Mouse (Mus musculus) neural tube, embryonic 12.5 days (tissue): Measurements from ENCODE around the gene Olfr487. TPM values are rescaled to one million over a fixed set of nuclear protein-coding genes. Genes with fewer than 3 reads are reported as not detected.
"Not testable (repeated sequence)": the region's sequence is repeated elsewhere in the genome, so short reads cannot be mapped to it uniquely, and the experiment has no call there.

ENCODE experiments used
- ATAC-seq: fragments of 200-750 bp; cut with Nextera tagmentation; 2 replicates; pipeline ENCODE4 v1.8.0; 2017; ENCODE audit warnings: low read depth, mild to moderate bottlenecking, moderate TSS enrichment, moderate library complexity; ENCODE audit not compliant: low FRiP score
- H3K27ac ChIP-seq: fragments of 300-500 bp; sonication (generic); 2 replicates; pipeline ENCODE4 v1.5.1; 2016
- H3K27me3 ChIP-seq: fragments of 300-500 bp; sonication (generic); replicated peaks from 2 replicates; pipeline ENCODE4 v1.6.1; 2016; ENCODE audit warnings: mild to moderate bottlenecking
- H3K36me3 ChIP-seq: fragments of 300-500 bp; sonication (generic); 2 replicates; pipeline ENCODE4 v1.6.1; 2016; ENCODE audit warnings: mild to moderate bottlenecking
- H3K4me1 ChIP-seq: fragments of 300-500 bp; sonication (generic); 2 replicates; pipeline ENCODE4 v1.6.1; 2016
- H3K4me2 ChIP-seq: fragments of 300-500 bp; sonication (generic); replicated peaks from 2 replicates; pipeline ENCODE4 v1.6.1; 2016; ENCODE audit warnings: mild to moderate bottlenecking
- H3K4me3 ChIP-seq: fragments of 300-500 bp; sonication (generic); 2 replicates; pipeline ENCODE4 v1.5.1; 2016
- H3K9ac ChIP-seq: fragments of 300-500 bp; sonication (generic); 2 replicates; pipeline ENCODE4 v1.6.1; 2016; ENCODE audit warnings: mild to moderate bottlenecking
- H3K9me3 ChIP-seq: fragments of 300-500 bp; sonication (generic); 2 replicates; pipeline ENCODE4 v1.6.1; 2016; ENCODE audit warnings: mild to moderate bottlenecking
- WGBS: fragments of 180-500 bp; shearing (Covaris S2); methylation state at CpG from one replicate; pipeline ENCODE4 v1.1.7; 2016; 5-methylcytosine and 5-hydroxymethylcytosine counted together
- polyA plus RNA-seq: library from polyadenylated mRNA; unstranded; fragments of >200 nt; fragmentation: Nextera tagmentation; extraction: Ambion mirVana; gene quantifications from 2 replicates; pipeline ENCODE4 v1.2.1, GENCODE M21; 2016

Gene Olfr487
- polyA plus RNA-seq, result not detected in 2 replicates

DNA sequence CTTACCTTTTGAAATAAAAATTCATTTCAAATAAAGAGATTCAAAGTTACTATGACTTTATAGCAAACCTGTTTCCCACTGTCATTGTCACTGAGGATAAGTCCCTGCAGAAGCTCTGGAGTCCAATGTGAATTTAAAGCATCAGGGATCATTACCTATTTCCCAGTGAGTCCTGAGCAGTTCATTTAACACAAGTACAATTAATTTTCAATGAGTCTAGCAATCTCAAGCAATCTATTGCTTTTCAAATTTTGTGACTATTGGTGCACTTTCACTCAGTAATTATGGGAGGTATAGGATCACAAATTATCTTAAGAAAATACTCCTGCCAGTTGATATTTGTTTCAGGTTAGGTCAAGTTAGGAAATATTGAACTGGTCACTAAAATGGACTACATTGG is at the start of gene Olfr487:
Gene Olfr487 (minus strand): TSS at position 101 of the 400 bp plus-strand sequence.
- H3K9ac ChIP-seq, H3K4me3 ChIP-seq, H3K9me3 ChIP-seq, H3K4me2 ChIP-seq, ATAC-seq, H3K27me3 ChIP-seq, H3K27ac ChIP-seq, H3K4me1 ChIP-seq, H3K36me3 ChIP-seq: not testable (repeated sequence)

DNA sequence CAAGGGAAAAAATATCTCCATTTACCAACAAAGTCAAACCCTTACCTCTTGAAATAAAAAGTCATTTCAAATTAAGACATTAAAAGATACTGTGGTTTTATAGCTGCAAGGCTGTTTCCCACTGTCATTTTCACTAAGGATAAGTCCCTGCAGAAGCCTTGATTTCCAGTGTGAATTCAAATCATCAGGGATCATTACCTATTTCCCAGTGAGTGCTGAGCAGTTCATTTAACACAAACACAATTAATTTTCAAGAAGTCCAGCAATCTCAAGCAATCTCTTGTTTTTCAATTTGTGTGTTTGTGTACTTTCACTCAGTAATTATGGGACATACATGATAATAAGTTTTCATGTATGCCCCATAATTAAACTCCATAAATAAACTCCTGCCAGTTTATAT is 43.8 kb upstream of the Olfr487 start, which contains the start of gene Olfr488:
Gene Olfr488 (minus strand): TSS at position 101 of the 400 bp plus-strand sequence.
- Histone ChIP-seq H3K36me3 (no peaks in the 10 kb centered on the region), H3K9me3 (no peaks in the 10 kb centered on the region), H3K4me2 (no peak within 1 kb of the TSS), H3K27me3 (no peaks in the 10 kb centered on the region), H3K4me3 (no peak within 1 kb of the TSS), H3K27ac (no peak within 1 kb of the TSS), H3K4me1 (no peaks in the 10 kb centered on the region), H3K9ac (no peak within 1 kb of the TSS)
- no peak for ATAC-seq

DNA sequence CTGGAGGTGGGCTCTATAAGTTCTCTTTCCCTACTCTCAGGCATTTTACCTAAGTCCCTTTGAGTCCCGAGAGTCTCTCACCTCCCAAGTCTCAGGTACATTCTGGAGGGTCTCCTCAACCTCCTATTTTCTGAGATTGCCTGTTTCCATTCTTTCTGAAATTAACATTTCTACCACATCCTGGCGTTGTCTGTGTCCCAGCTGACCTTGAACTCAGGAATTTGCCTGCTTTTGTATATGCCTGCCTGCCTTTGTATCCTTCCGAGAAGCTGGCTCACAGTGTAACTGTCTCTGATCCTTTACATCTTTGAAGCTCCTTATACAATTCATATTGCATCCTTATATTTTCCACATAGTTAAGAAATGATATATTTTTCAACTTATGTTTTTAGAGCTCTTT is 19.1 kb upstream of the Olfr487 start:
- no peak overlapping the region for H3K9ac ChIP-seq
- no peak for ATAC-seq
- H3K4me3 ChIP-seq, result no peak overlapping the region
- no peaks in the 10 kb centered on the region for H3K36me3 ChIP-seq
- no peaks in the 10 kb centered on the region for H3K4me1 ChIP-seq
- H3K27me3 ChIP-seq, result no peaks in the 10 kb centered on the region
- 83% methylated on average over 3 of the region's 3 CpGs for WGBS
- no peak overlapping the region for H3K4me2 ChIP-seq
- no peak overlapping the region for H3K27ac ChIP-seq
- no peaks in the 10 kb centered on the region for H3K9me3 ChIP-seq

DNA sequence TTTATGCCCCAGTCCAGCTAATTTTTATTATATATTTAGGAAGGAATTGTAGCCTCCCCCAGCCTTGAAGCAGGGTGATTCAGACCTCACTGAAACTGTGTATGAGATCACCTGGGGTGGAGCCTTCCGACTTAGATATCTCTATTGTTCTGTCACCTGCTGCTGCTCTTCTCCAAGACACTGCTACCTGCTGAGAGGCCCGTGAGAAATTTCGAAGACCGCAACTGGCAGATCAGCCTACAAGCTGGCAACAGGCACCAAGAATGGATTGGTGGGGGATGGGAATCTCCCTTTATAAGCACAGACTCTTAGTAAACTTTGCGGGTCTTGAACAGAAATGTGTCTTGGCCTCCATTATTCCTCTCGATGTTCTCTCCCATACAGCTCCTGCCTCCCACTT is 17.5 kb downstream of the Olfr487 start:
- Histone ChIP-seq H3K36me3 (no peaks in the 10 kb centered on the region), H3K9me3 (no peaks in the 10 kb centered on the region), H3K9ac (no peak overlapping the region), H3K27ac (no peak overlapping the region), H3K4me1 (no peaks in the 10 kb centered on the region), H3K27me3 (no peaks in the 10 kb centered on the region), H3K4me3 (no peak overlapping the region), H3K4me2 (no peak overlapping the region)
- ATAC-seq, result no peak
- 61% methylated on average over 6 of the region's 6 CpGs for WGBS

DNA sequence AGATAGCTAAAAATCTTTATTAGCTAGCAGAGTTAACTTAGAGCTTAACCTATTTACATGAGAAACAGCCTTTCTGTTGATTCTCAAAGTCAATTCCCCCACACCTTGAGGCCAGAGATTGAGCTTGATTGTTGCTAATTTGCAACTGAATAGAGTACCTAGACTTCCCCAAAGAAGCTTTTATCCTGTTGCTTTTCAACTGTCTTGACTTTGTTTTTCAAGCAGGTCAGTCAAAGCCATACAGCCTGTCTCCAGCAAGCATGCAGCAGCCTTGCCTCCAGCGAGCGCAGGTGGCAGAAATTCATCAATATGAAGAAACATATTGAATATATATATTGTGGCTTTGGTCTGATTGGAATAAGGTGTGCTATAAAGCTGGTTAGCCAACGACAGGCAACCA is 18.1 kb downstream of the Olfr487 start:
- H3K27ac ChIP-seq, H3K9ac ChIP-seq, H3K36me3 ChIP-seq, H3K4me3 ChIP-seq, H3K4me2 ChIP-seq, H3K9me3 ChIP-seq, H3K27me3 ChIP-seq, ATAC-seq, H3K4me1 ChIP-seq: not testable (repeated sequence)
- WGBS, result 61% methylated on average over 3 of the region's 3 CpGs

DNA sequence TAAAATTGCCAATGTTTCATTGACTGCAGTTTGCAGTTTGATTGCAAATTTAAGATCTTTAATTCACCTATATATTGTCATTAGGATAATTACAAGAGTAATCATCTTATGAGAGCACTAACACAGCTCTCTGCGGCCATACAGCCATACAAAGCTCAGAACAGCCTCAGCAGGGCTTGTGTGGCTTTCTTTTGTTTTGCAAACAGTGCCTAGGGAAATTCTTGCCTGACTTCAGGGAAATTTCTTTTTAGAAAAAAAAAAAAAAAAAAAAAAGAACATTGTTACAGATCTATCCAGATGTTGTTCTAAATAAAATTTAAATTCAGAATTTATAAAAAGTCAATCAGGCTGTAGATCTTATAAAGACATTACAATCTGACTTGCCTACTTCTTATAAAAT is 21.7 kb downstream of the Olfr487 start:
- ATAC-seq, H3K27ac ChIP-seq, H3K4me1 ChIP-seq, H3K9ac ChIP-seq, H3K4me2 ChIP-seq, H3K36me3 ChIP-seq, H3K4me3 ChIP-seq, H3K9me3 ChIP-seq, H3K27me3 ChIP-seq: not testable (repeated sequence)
- WGBS, result 31% methylated on average over 1 of the region's 1 CpGs

DNA sequence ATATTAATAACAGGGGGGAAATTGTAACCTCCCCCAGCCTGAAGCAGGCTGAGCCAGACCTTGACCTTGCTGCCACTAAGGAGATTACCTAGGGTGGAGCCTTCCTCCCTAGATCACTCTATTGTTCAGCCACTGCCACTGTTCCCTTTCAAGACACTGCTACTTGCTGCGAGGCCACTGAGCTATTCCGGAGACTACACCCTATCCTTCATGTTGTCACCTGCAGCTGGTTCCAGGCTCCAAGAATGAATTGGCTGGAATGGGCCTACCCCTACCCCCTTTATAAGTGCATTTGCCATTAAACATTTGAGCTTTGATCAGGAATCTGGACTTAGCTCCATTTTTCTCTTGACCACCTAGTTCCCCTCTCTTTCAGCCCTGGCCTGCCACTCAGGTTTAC is 23.2 kb downstream of the Olfr487 start:
- H3K4me3 ChIP-seq, H3K9me3 ChIP-seq: not testable (repeated sequence)
- 18% methylated on average over 2 of the region's 2 CpGs for WGBS

DNA sequence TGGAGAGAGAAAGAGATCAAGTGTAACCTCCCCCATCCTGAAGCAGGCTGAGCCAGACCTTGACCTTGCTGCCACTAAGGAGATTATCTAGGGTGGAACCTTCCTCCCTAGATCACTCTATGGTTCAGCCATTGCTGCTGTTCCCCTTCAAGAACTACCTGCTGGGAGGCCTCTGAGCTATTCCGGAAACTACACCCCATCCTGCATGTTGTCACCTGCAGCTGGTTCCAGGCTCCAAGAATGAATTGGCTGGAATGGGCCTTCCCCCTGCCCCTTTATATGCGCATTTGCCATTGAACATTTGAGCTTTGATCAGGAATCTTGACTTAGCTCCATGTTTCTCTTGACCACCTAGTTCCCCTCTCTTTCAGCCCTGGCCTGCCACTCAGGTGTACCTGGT is 29.2 kb downstream of the Olfr487 start:
- WGBS, result 95% methylated on average over 2 of the region's 2 CpGs
- not testable (repeated sequence) for H3K4me2 ChIP-seq, ATAC-seq, H3K36me3 ChIP-seq, H3K4me1 ChIP-seq, H3K9ac ChIP-seq, H3K9me3 ChIP-seq, H3K27me3 ChIP-seq, H3K27ac ChIP-seq, H3K4me3 ChIP-seq

More for the DNA sequence above, 23.2 kb downstream of the Olfr487 start:
- H3K27ac ChIP-seq, H3K27me3 ChIP-seq, H3K4me2 ChIP-seq, H3K9ac ChIP-seq, ATAC-seq, H3K4me1 ChIP-seq, H3K36me3 ChIP-seq: not testable (repeated sequence)

DNA sequence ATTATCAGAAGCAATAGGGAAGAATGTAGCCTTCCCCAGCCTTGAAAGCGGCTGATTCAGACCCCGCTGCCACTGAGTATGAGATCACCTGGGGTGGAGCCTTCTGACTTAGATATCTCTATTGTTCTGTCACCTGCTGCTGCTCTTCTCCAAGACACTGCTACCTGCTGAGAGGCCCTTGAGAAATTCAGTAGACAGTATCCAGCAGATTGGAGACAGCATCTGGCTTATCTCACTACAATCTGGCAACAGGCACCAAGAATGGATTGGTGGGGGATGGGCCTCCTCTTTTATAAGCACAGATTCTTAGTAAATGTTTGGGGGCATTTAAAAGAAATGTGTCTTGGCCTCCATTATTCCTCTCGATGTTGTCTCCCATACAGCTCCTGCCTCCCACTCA is 30.0 kb downstream of the Olfr487 start:
- H3K4me3 ChIP-seq, ATAC-seq, H3K9ac ChIP-seq, H3K4me2 ChIP-seq, H3K4me1 ChIP-seq, H3K9me3 ChIP-seq, H3K36me3 ChIP-seq, H3K27me3 ChIP-seq, H3K27ac ChIP-seq: not testable (repeated sequence)
- WGBS, result 90% methylated on average over 3 of the region's 3 CpGs

DNA sequence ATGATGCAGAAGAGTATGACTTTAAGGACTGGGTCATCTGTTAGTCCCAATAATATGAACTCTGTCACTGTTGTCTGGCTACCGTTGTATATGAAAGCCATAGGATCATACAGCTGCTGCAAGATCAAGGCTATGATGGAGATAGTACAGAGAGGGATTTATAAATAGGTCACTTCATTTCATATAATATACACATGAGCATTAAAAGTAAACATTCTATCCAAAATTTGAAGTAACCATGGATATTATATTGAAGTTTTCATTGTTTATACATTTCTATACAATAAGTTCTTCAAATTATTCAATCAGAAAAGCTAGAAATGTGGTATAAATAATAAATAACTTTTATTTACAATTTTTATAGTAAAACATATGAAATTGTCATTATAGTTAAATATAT is 41.8 kb downstream of the Olfr487 start, which contains the start of gene Olfr486:
Gene Olfr486 (minus strand): TSS at position 101 of the 400 bp plus-strand sequence.
- H3K4me3 ChIP-seq, H3K27me3 ChIP-seq, H3K27ac ChIP-seq, H3K9ac ChIP-seq, H3K4me2 ChIP-seq, H3K36me3 ChIP-seq, H3K4me1 ChIP-seq, H3K9me3 ChIP-seq, ATAC-seq: not testable (repeated sequence)
- 95% methylated on average over 1 of the region's 1 CpGs for WGBS

DNA sequence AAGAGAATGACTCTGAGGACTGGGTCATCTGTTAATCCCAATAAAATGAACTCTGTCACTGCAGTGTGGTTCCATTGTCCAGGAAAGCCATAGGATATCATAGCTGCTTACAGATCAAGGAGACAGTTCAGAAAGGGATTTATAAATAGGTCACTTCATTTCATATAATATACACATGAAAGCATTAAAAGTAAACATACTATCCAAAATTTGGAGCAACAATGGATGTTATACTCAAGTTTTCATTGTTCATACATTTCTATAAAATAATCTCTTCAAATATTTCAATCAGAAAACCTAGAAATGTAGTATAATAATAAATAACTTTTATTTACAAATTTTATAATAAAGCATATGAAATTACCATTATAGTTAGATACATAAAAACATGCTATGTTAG is 54.7 kb downstream of the Olfr487 start, which contains the start of gene Olfr485:
Gene Olfr485 (minus strand): TSS at position 101 of the 400 bp plus-strand sequence.
- no peak within 1 kb of the TSS for H3K4me2 ChIP-seq
- no peaks in the 10 kb centered on the region for H3K36me3 ChIP-seq

More for the DNA sequence above, 54.7 kb downstream of the Olfr487 start, which contains the start of gene Olfr485:
- ATAC-seq, result no peak
- H3K9ac ChIP-seq, result no peak within 1 kb of the TSS
- no peaks in the 10 kb centered on the region for H3K4me1 ChIP-seq
- H3K27ac ChIP-seq, result no peak within 1 kb of the TSS
- H3K27me3 ChIP-seq, result no peaks in the 10 kb centered on the region
- H3K9me3 ChIP-seq, result no peaks in the 10 kb centered on the region
- H3K4me3 ChIP-seq, result no peak within 1 kb of the TSS
